Mouse (Mus musculus): ENCODE data around the gene Lmbrd1.
"Not testable (repeated sequence)": the region's sequence is repeated elsewhere in the genome, so short reads cannot be mapped to it uniquely, and the experiment has no call there.

The Lmbrd1 gene

GRCm38 (mm10) chr1:24678205-24678917 is at the start of gene Lmbrd1:
Lmbrd1 (plus strand) TSS chr1:24678630.
- peak; percentile 89 to 95 for DNase-seq (ENCODE audit: low spot score in 2 of 2)

GRCm38 (mm10) chr1:24633553-24634132 is 44.8 kb upstream of the Lmbrd1 start:
- no peak for DNase-seq (ENCODE audit: low spot score in 2 of 2)

DNA sequence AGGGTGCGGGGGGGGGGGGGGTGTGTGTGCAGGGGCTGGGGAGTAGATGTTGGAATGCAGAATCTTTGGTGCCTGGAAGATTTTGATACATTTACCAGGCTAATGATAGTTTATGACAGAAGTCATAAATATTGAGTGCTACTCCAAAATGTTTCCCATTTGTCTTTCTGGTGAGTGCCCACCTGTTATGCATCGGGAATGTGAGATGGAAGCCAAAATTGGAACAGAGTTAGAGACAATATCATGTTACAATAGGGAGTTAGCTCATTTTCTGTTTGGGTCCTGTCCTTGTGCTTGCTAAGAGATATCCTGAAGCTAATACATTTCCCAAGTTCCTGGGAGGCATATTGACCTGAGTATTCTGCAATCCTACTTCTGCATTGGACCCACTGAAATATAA is 28.3 kb upstream of the Lmbrd1 start:
- no peak for DNase-seq (ENCODE audit: low spot score in 2 of 2)

GRCm38 (mm10) chr1:24659914-24660313 is 18.5 kb upstream of the Lmbrd1 start:
- DNase-seq (ENCODE audit: low spot score in 2 of 2): no peak

- DNase-seq (ENCODE audit: low spot score in 2 of 2): not testable (repeated sequence)
Measured at GRCm38 (mm10) chr1:24660662-24661061, 17.8 kb upstream of the Lmbrd1 start.

DNA sequence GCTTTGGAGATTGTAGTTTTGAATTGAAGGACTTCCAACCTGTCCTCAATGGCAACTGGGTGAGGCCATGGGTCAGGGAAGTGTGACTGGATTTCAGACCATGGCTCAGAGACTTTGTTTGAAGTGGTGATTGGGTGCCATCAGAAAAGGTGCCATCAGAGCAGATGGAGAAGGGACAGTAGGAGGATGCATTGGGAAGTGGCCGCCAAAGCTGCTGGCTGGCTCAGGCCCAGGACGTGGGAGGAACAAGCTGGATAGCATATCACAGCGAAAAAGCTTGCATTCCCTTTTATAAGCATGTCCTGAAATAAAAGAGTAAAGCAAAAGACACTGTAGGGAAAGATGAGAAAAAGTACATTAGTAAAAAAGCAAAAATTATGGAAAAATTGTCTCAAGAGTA is 16.9 kb upstream of the Lmbrd1 start:
- DNase-seq (ENCODE audit: low spot score in 2 of 2): peak; percentile 62 to 79

- no peak for DNase-seq (ENCODE audit: low spot score in 2 of 2)
Measured at GRCm38 (mm10) chr1:24664158-24664557, 14.3 kb upstream of the Lmbrd1 start.

- DNase-seq (ENCODE audit: low spot score in 2 of 2): no peak
Measured at GRCm38 (mm10) chr1:24673231-24673630, 5.2 kb upstream of the Lmbrd1 start.

DNA sequence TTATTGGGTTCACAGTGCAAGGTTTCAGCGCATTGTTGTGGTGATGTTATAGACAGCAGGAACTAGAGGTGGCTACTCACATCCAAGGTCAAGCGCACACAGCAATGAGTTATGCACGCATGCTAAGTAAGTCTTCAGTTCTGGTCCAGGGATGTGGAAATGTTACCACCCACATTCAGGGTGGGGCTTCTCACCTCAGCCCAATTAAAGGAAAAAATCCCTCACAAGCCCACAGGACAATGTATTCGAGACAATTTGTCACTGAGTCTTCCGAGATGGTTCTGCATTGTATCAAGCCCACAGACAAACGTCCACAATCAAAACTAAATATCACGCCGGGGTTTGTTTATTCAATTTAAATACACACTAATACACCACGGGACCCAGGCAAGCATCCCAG is 724 bp upstream of the Lmbrd1 start:
- no peak for DNase-seq (ENCODE audit: low spot score in 2 of 2)

- no peak for DNase-seq (ENCODE audit: low spot score in 2 of 2)
Measured at GRCm38 (mm10) chr1:24679071-24679470, 641 bp downstream of the Lmbrd1 start.

GRCm38 (mm10) chr1:24680991-24681390 is 2.6 kb downstream of the Lmbrd1 start:
- DNase-seq (ENCODE audit: low spot score in 2 of 2): no peak

- no peak for DNase-seq (ENCODE audit: low spot score in 2 of 2)
Measured at GRCm38 (mm10) chr1:24681946-24682345, 3.5 kb downstream of the Lmbrd1 start.

DNA sequence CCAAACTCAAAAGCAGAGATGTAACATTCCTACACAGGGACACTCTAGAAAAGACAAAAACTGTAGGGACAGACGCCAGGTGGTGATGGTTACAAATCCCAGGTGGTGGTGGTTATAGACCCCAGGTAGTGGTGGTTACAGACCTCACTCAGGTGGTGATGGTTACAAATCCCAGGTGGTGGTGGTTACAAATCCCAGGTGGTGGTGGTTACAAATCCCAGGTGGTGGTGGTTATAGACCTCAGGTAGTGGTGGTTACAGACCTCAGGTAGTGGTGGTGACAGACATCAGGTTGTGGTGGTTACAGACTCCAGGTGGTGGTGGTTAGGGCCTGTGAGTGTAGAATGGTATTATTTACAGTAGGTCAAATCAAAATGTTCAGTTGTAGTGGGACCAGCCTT is 5.5 kb downstream of the Lmbrd1 start:
- no peak for DNase-seq (ENCODE audit: low spot score in 2 of 2)

- DNase-seq (ENCODE audit: low spot score in 2 of 2): no peak
Measured at GRCm38 (mm10) chr1:24685606-24686005, 7.2 kb downstream of the Lmbrd1 start.

GRCm38 (mm10) chr1:24686235-24687021 is 8.0 kb downstream of the Lmbrd1 start:
- no peak for DNase-seq (ENCODE audit: low spot score in 2 of 2)

- DNase-seq (ENCODE audit: low spot score in 2 of 2): no peak
Measured at GRCm38 (mm10) chr1:24697677-24698076, 19.2 kb downstream of the Lmbrd1 start.

GRCm38 (mm10) chr1:24698146-24698880 is 19.9 kb downstream of the Lmbrd1 start:
- no peak for DNase-seq (ENCODE audit: low spot score in 2 of 2)

DNA sequence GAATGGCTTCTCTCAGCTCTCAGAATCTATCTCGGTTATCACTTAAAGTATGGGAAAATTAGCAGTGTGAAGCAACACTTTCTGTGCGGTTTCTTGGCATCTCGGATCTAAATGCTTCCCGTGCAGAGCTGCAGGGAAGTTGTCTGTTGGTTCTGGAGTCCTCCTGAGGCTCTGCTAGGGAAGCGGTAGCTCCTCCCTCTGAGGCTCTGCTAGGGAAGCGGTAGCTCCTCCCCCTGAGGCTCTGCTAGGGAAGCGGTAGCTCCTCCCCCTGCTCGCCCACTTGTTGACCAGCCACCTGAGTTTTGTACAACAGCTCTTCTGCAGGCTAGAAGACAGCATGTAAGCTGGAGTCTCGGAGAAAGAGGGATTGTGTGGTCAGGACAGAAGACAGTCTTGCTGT is 20.9 kb downstream of the Lmbrd1 start:
- no peak for DNase-seq (ENCODE audit: low spot score in 2 of 2)

DNA sequence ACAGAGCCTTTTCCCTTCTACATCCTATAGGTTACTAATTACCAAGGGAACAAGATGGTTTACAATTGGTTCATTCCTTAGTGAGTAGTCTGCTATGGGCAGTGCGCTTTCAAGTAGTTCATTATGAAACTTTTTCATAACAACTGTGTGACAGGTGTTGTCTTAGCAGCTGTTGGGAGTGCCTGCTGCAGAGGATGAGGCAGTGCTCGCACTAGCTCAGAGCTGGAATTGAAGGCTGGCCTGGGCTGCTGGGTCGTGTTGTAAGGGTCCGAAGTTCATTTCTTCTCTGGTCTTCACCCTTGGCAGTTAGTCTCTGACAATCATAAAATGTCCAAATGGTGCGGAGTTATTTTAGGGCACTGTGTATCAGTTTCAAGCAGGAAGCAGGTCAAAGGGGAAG is 21.8 kb downstream of the Lmbrd1 start:
- DNase-seq (ENCODE audit: low spot score in 2 of 2): no peak

GRCm38 (mm10) chr1:24703821-24704220 is 25.4 kb downstream of the Lmbrd1 start:
- DNase-seq (ENCODE audit: low spot score in 2 of 2): no peak

DNA sequence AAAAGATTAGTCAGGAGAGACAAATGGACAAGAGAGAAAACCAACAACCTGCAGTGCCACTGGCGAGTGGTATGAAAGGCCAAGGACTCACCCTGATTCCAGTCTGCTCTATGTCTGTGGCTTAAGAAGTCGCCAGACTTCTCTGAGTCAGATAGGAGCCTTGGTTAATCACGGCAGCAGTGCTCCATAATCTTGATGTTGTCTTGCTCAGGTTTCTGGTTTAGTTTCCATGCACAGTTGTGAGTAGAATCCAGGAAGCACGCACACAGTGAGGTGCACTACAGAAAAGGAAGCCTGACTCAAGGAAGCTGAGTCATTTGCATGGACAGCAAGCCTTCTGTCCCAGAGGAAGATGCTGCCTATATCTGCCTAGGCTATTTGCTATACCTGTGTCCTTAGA is 37.9 kb downstream of the Lmbrd1 start:
- no peak for DNase-seq (ENCODE audit: low spot score in 2 of 2)

GRCm38 (mm10) chr1:24719621-24720020 is 41.2 kb downstream of the Lmbrd1 start:
- no peak for DNase-seq (ENCODE audit: low spot score in 2 of 2)

Measured in frontal cortex, postnatal 10 days (tissue).